Mouse (Mus musculus): ENCODE measurements around the gene Sema3f.

Sema3f gene

DNA sequence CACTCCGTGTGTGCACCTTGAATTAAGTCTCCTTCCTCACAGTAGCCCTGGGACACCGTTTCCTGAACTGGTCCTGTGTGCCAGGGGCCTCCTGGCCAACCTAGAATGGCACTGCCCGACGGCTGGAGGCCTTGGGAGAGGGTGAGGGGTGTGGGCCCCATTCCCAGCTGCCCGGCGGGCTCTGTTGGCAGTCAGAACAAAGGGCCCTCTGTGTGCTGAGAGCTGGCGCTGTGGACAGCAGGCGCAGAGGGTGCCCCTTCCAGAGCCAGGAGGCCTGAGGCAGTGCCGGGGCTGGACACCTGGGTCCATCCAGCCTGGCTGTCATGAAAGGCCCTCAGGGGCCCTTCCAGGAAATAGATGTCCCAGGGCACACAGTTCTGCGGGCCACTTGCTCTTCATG is 50.7 kb downstream of the Sema3f start:
- DNase-seq: no peak

DNA sequence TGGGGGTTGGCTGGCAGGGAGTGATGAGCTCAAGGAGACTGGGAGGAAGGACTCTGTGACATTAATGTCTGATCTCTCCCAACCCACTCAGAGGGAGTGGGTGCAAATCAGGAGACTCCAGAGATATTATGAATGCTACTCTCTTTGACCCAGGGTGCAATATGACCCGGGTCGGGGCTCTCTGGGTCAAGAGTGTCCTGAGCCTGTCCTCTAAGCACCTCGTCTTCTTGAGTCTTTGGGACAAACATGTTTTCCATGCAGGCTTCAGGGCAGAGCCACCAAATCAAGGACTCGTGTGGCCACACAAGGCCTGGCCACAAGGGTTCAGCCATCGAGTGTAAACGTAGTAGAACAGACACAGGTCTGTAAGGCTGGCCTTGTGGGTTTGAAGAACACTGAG is 52.2 kb downstream of the Sema3f start:
- DNase-seq: no peak

DNA sequence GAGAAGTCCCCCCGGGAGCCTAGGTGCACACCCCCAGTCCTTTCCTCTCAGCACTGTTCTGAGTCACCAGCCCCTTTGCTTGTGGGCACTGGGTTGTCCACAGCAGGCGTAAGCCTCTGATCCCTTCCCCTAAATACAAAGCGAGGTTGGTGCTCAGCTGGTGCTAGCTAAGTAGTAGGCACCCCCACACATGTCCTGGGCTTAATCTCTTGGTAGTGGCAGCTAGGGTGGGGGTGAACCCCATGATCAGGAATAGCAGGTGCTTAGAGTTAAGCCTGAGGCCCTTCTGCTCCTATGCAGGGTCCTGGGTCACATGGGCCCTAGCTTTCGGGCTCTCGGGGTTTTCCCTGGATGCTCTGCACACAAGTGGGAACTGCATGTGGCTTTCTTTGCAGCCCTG is 53.1 kb downstream of the Sema3f start:
- no peak for DNase-seq

DNA sequence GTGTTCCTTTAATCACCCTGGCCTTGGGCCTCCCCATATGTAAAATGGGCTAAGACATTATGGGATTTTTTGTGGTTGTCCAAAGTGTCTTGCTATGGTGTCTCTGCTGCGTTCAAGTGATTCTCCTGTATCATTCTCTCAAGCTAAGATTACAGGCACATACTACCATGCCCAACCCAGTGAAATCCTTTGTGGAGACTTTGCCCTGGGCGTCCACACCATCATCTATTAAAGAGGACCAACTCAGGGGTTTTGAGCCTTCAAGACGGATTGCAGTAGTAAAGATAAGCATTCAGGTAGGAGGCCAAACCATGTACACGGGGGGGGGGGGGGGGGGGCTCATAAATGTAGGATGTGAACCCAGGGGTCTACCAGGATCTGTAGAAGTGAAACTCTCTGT is 55.7 kb downstream of the Sema3f start:
- no peak for DNase-seq

DNA sequence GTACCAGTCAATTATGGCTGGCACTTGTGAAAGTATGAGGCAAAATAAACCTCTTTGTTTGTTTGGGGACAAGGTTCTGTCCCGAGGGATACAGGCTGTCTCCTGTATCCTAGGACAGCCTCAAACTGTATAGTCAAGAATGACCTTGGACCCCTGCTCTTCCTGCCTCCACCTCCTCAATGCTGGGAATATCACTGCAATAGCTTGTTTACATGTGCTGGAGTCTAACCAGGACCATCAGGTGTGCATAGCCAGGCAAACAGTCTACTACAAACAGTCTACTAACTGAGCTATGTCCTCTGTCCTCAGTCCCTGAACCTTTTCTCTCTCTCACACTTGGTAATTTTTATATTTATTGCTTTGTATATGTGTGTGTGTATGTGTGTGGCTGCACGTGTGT is 56.8 kb downstream of the Sema3f start:
- DNase-seq: no peak

DNA sequence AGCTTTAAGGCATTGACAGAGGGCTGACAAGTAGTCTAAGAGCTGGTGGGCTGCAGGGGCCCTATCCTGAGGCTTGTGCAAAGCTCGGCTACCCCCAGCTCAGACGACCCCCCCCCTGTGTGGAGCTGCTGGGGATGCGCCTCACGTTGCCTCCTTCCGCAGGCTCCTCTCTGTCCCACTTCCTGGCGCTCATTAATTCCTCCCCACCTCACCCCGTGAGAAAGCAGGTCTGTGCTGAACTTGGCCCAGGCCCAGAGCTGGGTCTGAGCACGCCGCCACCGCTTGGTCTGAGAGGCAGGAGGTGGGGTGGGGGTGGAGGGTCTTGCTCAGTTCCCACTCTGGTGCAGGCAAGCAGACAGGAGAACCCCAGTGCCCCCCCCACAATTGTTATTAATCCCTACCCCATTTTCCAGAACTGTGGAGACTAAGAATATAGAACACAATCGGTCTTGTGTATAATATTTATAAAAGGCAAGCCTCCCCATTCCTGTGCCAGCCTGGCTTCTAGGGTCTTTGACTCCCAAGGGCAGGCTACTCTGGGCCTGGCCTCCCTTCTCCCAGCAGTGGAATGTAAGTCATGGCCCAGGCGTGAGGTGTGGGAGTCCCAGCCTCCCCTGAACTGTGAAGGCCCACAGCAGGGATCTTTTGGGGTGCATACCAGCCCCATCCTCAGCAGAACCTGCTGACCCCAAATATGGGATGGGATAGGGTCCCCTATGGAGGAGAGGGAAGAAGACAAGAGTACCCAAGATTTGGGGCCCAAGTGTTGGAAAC is 59.4 kb downstream of the Sema3f start:
- no peak for DNase-seq

DNA sequence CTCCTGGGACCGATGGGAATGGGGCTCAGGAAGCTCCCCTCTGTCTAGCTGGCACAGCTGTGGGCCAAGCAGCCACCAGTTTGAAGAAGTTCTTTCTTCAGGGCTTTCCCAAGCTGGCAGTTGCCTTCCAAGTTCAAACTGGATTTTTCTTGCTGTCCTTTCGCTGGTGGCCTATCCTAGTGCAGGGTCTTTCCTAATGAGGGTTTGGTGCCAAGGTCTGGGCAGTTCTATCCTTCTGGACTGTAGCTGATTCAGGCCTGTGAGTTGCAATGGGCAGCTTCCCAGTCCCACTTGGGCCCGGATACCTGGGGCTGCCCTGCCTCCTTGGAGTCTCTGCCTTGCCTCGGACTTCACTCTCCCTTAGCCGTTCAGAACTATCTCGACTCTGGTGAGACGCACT is 60.0 kb downstream of the Sema3f start:
- no peak for DNase-seq

DNA sequence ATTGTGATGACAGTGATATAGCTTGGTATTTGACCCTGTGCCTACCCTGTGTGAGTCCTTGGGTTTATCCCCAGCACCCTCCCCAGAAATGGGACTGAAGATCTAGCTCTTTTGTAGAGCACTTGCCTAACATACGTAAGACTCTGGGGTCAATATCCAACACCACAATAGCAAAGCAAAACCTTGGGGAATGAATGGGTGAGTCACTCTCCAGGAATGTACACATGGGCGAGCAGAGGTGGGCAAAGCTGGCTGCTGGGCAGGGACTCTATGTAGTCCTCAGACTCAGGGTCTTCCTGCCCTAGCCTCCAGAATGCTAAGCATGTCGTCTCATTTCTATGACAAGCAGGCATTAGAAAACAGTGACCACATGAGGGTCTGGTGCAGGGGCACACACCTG is 61.5 kb downstream of the Sema3f start:
- DNase-seq: no peak

DNA sequence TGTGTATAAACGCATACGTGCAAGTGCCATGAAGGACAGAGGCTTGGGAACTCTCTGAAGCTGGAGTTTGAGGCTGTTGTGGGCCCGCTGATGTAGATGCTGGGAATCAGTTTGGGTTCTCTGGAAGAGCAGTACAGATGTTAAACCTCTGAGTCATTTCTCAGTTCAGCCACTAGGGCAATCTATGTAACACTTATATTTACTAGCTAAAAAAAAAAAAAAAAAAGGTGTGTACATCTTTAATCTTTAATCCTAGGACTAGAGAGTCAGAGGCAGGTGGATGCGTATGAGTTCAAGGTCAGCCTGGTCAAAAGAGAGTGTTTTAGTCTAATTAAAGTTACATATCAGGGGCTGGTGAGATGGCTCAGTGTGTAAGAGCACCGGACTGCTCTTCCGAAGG is 63.3 kb downstream of the Sema3f start:
- no peak for DNase-seq

DNA sequence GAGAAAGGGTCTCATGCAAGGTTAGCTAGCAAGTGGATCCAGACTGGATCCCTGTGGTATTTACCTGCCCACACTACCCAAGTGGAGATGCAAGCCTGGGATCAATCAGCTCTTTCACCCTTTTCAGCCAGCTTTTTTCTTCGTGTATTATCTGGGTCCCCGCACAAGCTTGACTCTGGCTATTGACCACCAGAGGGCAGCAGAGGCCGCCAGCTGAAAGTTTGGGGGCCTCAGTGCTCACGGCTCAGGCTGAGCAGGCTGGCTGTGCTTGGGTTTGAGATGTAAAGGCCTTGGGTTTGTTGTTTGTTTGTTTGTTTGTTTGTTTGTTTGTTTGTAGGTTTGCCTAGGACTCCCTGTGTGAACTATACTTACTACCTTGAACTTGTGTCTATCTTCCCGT is 64.7 kb downstream of the Sema3f start:
- peak; percentile 80 for DNase-seq

DNA sequence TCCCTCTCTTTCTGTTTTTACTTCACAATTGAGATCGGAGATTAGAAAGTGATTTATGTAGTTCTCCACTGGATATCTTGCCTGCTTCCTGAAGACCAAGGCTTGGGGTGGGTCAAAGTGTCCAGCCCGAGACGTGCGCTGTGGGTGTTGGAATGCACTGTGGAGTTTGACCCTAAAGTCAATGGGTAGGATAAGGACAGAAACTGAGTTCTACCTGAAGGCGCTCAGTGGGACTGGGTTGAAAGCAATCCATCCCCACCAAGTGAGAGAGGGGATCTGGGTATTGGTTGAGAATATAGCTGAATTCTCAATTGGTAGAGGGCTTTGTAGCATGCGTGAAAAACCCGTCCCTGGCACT is 65.1 kb downstream of the Sema3f start:
- DNase-seq: peak; percentile 37

DNA sequence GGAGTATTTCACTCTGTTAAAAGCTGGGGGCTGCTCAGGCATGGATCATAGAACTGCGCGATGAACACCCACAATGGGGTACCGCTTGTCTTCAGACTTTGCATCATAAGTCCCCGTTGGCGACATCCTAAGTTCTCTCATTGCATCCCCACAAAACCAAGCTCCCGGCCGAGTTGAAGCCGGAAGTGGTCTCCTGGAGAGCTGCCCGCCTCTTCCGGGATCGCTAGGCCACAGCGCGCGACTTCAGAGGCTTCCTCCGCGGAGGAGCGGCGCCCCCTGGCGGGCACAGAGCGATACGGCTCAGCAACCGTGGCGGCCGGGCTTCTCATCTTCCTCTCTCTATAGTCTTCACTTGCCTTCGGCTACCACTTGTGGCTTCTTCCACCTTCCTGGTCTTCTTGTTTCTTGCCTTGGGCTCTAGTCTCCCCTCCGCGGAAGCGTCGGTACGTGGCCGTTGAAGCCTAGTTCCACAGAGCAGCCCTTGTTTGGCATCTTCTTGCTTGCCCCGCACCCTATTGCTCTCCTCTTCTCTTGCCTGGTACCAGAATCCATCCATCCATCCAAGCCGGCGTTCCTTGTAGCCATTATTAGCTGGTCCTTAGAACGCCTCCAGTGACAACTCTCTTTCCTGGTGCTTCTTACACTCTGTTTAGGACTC is 65.7 kb downstream of the Sema3f start:
- peak; percentile 94 for DNase-seq

DNA sequence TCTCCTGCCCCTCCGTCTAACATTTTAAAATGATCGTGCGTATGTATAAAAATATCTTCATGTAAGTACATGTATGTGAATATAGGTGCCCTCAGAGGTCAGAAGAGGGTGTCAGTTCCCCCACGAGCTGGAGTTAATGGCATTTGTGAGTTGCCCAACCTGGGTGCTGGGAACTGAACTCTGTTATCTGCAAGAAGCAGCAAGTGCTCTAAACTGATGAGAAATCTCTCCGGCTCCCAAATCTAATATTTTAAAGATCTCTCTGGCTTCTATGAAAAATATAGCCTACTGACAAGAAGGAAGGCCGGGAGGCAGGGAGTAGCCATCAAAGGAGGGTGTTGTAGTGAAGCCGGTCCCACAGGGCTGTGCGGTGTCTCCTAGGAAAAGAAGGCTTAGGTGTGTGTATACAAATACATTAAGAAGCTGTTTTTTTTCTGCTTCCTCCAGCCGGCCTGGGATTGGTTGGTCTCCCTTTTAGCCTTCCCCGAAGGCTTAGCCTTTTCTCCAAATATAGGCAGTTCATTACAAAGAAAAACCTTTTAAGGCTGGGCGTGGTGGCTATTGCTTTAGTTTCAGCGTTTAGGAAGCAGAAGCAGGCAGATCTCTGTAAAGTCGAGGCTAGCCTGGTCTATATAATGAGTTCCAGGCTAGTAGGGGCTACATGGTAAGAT is 66.6 kb downstream of the Sema3f start:
- DNase-seq: no peak

DNA sequence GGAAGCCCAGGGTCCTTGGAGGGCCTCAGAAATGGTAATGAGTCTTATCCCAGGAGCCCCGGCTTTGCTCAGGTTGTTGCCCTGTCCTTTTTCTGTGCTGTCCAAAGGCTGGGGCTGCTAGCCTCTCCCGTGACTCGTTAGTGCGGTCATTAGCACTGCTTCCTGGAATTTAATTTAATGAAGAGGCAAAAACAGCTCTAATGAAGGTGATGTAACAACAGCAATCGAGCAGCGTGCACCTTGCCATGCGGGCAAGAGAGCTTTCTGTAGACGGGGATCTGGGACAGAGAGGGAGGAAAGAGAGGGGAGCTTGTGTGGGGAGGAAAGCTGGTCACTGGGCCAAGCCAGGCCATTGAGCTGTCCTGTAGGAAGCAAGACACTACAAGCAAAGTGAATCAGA is 68.6 kb downstream of the Sema3f start:
- DNase-seq: no peak

DNA sequence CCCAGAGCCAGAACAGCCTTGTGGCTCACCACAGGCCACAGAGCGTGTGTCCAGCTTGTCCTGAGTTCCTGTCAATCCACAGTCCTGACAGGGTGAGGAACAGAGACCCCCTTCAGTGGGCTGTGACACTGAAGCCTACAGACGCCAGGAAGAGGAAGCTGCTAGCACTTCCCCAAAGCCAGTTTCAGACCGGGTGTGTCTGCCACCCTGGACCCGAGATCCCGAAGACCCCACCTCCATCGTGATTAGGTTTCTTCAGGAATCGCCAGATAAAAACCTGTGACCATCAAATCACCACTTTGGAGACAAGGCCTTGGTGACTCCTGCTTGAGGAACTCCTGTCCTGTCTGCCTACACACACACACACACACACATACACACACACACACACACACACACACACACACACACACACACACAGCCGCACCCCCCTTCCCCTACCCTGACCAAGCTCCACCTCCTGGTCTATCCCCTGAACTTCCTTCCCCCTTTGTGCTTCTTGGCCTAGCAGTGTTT is 70.0 kb downstream of the Sema3f start:
- DNase-seq: no peak

DNA sequence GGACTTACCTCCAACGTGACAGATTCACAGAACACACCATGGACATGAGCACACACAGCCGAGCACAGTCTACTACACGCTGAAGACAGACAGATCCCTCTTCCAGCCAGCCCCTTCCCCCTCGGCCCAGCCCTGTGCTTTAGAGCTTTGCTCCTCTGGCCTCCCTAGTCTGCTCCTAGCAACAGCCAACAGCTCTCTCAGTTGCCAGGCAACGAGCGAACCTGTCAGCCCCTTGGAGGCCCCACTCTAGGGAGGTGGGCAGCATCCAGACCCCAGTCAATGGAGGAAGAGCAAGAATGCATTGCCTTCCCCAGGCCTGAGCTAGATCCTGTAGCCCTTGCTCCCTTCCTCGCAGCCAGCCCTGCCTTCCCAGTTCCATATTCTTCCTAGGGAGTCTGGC is 73.2 kb downstream of the Sema3f start:
- DNase-seq: no peak

DNA sequence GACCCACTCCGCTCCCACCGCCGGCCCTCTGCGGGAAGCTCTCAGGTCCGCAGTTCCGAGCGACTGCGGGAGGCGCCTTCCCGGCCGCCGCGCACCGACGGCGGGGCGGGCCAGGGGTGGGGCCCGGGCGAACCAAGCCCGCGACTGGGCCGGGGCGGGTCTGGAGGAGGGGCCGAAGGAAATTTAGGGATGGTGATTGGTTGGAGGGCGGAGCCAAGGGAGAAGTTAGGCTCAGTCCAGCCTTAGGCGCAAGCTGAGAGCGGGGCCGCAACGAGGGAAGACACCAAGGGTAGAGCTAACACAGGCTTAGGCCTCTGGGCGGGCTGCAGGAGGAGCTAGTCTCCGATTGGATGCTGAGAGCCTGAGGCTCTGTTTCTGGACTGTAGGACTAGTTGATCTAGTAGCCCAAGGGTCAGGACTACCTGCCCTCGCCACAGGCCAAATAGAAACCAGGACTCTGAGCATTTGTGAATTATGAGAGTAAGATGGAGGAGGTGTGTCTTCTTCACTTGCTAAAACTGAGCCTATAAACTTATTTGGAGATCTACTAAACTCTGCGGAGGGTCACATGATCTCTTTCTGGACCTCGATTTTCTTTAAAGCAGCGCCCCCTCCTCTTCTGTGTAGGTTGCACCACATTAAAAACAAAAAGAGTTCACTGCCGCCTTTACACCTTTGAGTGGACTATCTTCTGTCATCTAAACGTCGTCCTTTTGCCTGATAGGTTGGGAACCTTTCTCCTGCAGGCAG is 74.8 kb downstream of the Sema3f start, which contains the start of gene Gnai2:
Gene Gnai2, minus strand, starts transcription at position 89 of the 750 bp plus-strand sequence.
- DNase-seq: peak; percentile 94

DNA sequence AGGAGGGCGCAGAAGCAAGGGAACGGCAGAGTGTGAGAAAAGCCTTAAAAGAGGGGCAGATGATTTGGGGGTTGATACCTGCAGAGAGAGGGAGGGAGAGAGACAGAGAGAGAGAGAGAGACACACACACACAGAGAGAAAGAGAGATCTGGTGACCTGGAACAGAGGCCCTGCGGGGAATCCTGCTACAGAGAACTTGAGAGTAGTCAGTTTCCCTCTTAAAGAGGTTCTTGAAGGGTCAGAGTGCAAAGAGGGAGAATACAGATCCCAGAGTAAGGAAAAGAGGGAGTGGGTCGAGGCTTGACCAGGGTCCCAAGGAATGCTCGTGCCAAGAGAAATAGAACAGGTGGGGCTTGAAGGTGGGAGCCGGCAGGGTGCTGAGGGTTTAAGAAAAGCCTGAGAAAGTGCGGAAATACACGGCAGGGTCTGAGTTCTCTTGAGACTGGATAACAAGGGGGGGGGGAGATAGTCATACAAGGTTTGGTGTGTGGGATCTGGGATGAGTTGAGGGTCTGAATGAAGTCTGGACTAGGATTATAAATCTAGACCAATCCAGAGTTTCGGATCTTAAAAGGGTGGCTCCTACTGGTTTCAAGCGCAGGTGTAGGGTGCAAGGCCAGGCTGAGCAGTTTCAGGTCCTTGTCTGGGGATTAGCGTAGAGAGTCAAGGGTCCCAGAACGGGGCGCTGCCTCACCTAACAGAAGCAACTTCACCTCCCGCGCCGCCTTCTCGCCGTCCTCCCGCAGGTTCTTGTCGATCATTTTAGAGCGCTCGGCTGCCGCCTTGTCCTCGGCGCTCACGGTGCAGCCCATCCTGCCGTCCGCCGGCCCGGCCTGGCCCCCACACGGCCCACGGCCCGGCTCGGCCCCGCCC is 75.6 kb downstream of the Sema3f start:
- no peak for DNase-seq

DNA sequence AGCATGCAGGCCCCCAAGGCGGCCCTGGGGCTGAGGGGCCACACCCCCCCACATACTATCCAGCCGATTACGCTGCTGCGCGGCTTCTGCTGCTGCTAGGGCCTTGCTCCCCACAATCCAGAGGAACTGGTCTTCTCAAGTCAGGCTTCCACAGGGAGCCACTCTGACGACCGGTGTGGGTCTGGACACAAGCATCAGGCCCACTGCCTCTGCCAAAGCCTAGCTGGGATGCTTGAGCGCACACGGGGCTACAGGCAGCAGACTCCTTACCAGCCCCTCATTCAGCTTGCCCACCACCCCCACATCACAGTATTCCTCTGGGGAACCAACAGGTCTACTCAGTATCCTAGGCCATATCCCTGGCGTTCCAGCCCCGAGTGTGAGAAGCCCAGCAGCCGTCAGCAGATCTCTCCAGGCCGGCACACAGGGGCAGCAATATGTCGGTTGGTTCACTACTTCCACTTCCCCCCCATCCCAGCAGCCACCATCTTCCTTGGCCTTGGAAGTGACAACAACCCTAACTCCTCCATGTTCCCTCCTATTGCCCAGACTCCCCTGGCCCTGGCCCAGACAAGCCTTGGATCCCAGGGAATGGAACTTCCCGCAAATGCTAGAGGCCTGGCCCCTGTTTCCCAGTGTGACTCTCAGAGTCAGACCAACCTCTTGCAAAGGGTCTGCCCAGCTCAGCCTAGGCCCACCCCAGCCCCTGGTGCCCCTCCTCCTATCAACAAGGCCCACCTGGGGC is 76.4 kb downstream of the Sema3f start:
- DNase-seq: no peak

DNA sequence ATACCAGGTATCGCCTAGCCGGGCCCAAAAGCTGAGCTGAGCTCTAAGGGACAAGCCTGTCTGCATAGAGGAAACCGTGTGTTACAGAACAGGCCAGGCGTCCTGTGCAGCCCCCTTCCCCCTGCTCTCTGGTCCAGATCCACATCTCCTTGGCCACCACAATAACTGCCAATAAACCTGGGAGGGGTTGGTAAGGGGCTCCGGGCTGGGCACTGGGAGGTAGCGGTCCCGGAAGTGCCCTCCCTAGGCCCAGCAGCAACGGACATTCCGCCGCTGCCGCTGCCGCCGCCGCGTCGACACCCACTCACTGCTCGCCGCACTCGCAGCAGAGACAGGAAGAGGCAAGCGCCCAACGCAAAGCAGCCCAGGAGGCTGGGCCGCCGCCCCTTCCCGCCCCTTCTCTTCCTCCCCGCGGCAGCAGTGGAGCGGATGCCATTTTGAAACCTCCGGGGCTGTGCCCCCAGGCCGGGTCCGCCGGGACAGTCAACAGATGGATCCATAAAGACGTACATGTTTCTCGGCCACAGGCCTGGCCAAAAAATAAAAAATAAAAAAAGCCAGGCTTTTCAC is 77.1 kb downstream of the Sema3f start:
- no peak for DNase-seq

DNA sequence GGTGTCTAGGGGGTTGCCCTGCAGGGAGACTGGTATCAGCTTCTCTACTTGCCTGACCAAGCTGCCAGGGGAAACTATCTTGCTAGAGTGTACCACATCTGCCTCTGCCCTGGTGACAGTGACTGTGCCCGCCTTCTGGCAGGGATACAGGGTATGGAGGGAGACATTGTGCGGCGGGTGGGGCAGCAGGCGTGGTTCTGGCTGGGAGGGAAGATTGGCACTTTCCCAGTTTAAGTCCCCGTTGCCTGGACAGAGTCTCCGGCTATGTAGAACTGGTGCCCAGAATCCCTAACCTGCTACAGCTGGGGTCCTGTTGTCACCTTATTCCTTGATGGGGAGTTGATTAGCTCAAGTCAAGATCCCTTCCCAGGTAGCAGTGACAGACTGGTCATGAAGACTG is 77.8 kb downstream of the Sema3f start:
- no peak for DNase-seq

Measured in cerebellum, adult 8-10 months (tissue).